Mouse (Mus musculus) liver, adult 2 months (tissue): Measurements from ENCODE around the gene Gpr153.

ENCODE experiments used
- CTCF ChIP-seq: fragments of 200-500 bp; IDR thresholded peaks from 2 replicates; pipeline ENCODE4 v1.5.1; 2011; ENCODE audit warnings: low read depth, low read length, control low read depth
- POLR2A ChIP-seq: fragments of 200-500 bp; IDR thresholded peaks from 2 replicates; pipeline ENCODE4 v1.6.1; 2011; ENCODE audit warnings: low read length, control low read depth; ENCODE audit not compliant: insufficient read depth; ENCODE audit errors: extremely low read depth

GRCm38 (mm10) chr4:152260451-152260850 is 13.6 kb upstream of the Gpr153 start:
- no peak for TF ChIP-seq CTCF
- TF ChIP-seq POLR2A, result no peak
